Mouse (Mus musculus) stomach, embryonic 16.5 days (tissue): ENCODE measurements around the gene Krt79. TPM values are rescaled to one million over a fixed set of nuclear protein-coding genes. Genes with fewer than 3 reads are reported as not detected.

Experiments
- ATAC-seq: fragments of 200-750 bp; cut with Nextera tagmentation; 2 replicates; pipeline ENCODE4 v1.8.0; 2017; ENCODE audit warnings: moderate number of reproducible peaks, moderate TSS enrichment; ENCODE audit not compliant: insufficient read depth, low FRiP score
- H3K27ac ChIP-seq: fragments of 300-500 bp; sonication (generic); 2 replicates; pipeline ENCODE4 v1.5.1; 2014; ENCODE audit warnings: low read length
- H3K27me3 ChIP-seq: fragments of 300-500 bp; sonication (generic); 2 replicates; pipeline ENCODE4 v1.6.1; 2014; ENCODE audit warnings: low read length, control low read depth, mixed read lengths; ENCODE audit not compliant: control insufficient read depth, insufficient read depth
- H3K36me3 ChIP-seq: fragments of 300-500 bp; sonication (generic); 2 replicates; pipeline ENCODE4 v1.6.1; 2014; ENCODE audit warnings: low read length; ENCODE audit not compliant: control insufficient read depth, insufficient read depth
- H3K4me1 ChIP-seq: fragments of 300-500 bp; sonication (generic); 2 replicates; pipeline ENCODE4 v1.6.1; 2014; ENCODE audit warnings: low read length, control low read depth, mixed read lengths; ENCODE audit not compliant: control insufficient read depth, insufficient read depth
- H3K4me2 ChIP-seq: fragments of 300-500 bp; sonication (generic); 2 replicates; pipeline ENCODE4 v1.6.1; 2014; ENCODE audit warnings: low read depth, low read length, mixed read lengths
- H3K4me3 ChIP-seq: fragments of 300-500 bp; sonication (generic); replicated peaks from 2 replicates; pipeline ENCODE4 v1.5.1; 2014; ENCODE audit warnings: mild to moderate bottlenecking, low read length
- H3K9ac ChIP-seq: fragments of 300-500 bp; sonication (generic); 2 replicates; pipeline ENCODE4 v1.6.1; 2014; ENCODE audit warnings: low read length
- H3K9me3 ChIP-seq: fragments of 300-500 bp; sonication (generic); replicated peaks from 2 replicates; pipeline ENCODE4 v1.6.1; 2016; ENCODE audit warnings: low read length, control low read depth; ENCODE audit not compliant: control insufficient read depth
- WGBS: fragments of 180-500 bp; shearing (Covaris S2); extraction: QIAGEN DNeasy Blood & Tissue Kit; methylation state at CpG from one replicate; pipeline ENCODE4 v1.1.7; 2014; 5-methylcytosine and 5-hydroxymethylcytosine counted together
- polyA plus RNA-seq: library from polyadenylated mRNA; unstranded; fragments of >200 nt; fragmentation: Nextera tagmentation; extraction: Ambion mirVana; gene quantifications from 2 replicates; pipeline ENCODE4 v1.2.1, GENCODE M21; 2015

Gene Krt79
- polyA plus RNA-seq, 1 experiment from 2014 or later, result 2.0 TPM

GRCm38 (mm10) chr15:101925041-101925440, 15.1 kb downstream of the Krt79 start:
- no peaks in the 10 kb centered on the region for H3K27me3 ChIP-seq
- H3K4me1 ChIP-seq, result peaks cover 16% of the 10 kb centered on the region; the same call in 1 of the 2 replicates
- no peak for ATAC-seq
- no peak overlapping the region for H3K27ac ChIP-seq
- H3K9me3 ChIP-seq, result no peaks in the 10 kb centered on the region
- WGBS, result 69% methylated on average over 1 of the region's 1 CpGs
- H3K9ac ChIP-seq, result no peak overlapping the region
- H3K36me3 ChIP-seq, result no peaks in the 10 kb centered on the region
- H3K4me3 ChIP-seq, result no peak overlapping the region
- H3K4me2 ChIP-seq, result no peak overlapping the region

- ATAC-seq, result no peak
- WGBS, result 64% methylated on average over 11 of the region's 11 CpGs
- H3K4me3 ChIP-seq, result peak within 1 kb of the TSS; percentile 7
Measured at GRCm38 (mm10) chr15:101924635-101925034, 15.5 kb downstream of the Krt79 start, which contains the start of gene Krt4. TSS of gene Krt4 (minus strand) at chr15:101924735.

GRCm38 (mm10) chr15:101922296-101922695, 17.8 kb downstream of the Krt79 start:
- Histone ChIP-seq H3K36me3 (no peaks in the 10 kb centered on the region), H3K4me2 (no peak overlapping the region), H3K9me3 (no peaks in the 10 kb centered on the region), H3K27ac (no peak overlapping the region), H3K4me1 (peaks cover 7% of the 10 kb centered on the region; the same call in 1 of the 2 replicates), H3K4me3 (no peak overlapping the region), H3K9ac (no peak overlapping the region), H3K27me3 (no peaks in the 10 kb centered on the region)
- 82% methylated on average over 2 of the region's 2 CpGs for WGBS
- no peak for ATAC-seq

More at GRCm38 (mm10) chr15:101924635-101925034, 15.5 kb downstream of the Krt79 start, which contains the start of gene Krt4:
- Histone ChIP-seq H3K36me3 (no peaks in the 10 kb centered on the region), H3K4me1 (peaks cover 14% of the 10 kb centered on the region; the same call in 1 of the 2 replicates), H3K27ac (peak within 1 kb of the TSS; percentile 53), H3K9me3 (no peaks in the 10 kb centered on the region), H3K9ac (no peak within 1 kb of the TSS), H3K4me2 (no peak within 1 kb of the TSS), H3K27me3 (no peaks in the 10 kb centered on the region)

GRCm38 (mm10) chr15:101916072-101916471, 24.1 kb downstream of the Krt79 start:
- Histone ChIP-seq H3K27me3 (no peaks in the 10 kb centered on the region), H3K9ac (no peak overlapping the region), H3K27ac (no peak overlapping the region), H3K4me3 (no peak overlapping the region), H3K4me2 (no peak overlapping the region), H3K36me3 (no peaks in the 10 kb centered on the region), H3K4me1 (no peaks in the 10 kb centered on the region), H3K9me3 (no peaks in the 10 kb centered on the region)
- WGBS, result 59% methylated on average over 2 of the region's 2 CpGs
- no peak for ATAC-seq

GRCm38 (mm10) chr15:101904849-101905248, 35.3 kb downstream of the Krt79 start:
- H3K9me3 ChIP-seq, result no peaks in the 10 kb centered on the region
- H3K36me3 ChIP-seq, result no peaks in the 10 kb centered on the region
- ATAC-seq, result no peak
- H3K9ac ChIP-seq, result no peak overlapping the region
- no peaks in the 10 kb centered on the region for H3K4me1 ChIP-seq
- no peaks in the 10 kb centered on the region for H3K27me3 ChIP-seq
- 77% methylated on average over 5 of the region's 5 CpGs for WGBS
- H3K4me2 ChIP-seq, result no peak overlapping the region
- no peak overlapping the region for H3K27ac ChIP-seq
- H3K4me3 ChIP-seq, result no peak overlapping the region

- H3K4me2 ChIP-seq, result no peak overlapping the region
Measured at GRCm38 (mm10) chr15:101902171-101903149, 37.7 kb downstream of the Krt79 start.

GRCm38 (mm10) chr15:101895216-101895615, 44.9 kb downstream of the Krt79 start:
- no peak overlapping the region for H3K4me2 ChIP-seq
- no peaks in the 10 kb centered on the region for H3K4me1 ChIP-seq
- H3K9ac ChIP-seq, result no peak overlapping the region
- H3K27ac ChIP-seq, result no peak overlapping the region
- no peaks in the 10 kb centered on the region for H3K9me3 ChIP-seq
- 94% methylated on average over 4 of the region's 4 CpGs for WGBS
- no peak overlapping the region for H3K4me3 ChIP-seq
- ATAC-seq, result no peak
- no peaks in the 10 kb centered on the region for H3K27me3 ChIP-seq
- H3K36me3 ChIP-seq, result no peaks in the 10 kb centered on the region

More at GRCm38 (mm10) chr15:101902171-101903149, 37.7 kb downstream of the Krt79 start:
- Histone ChIP-seq H3K27ac (no peak overlapping the region), H3K9me3 (no peaks in the 10 kb centered on the region), H3K4me3 (no peak overlapping the region), H3K9ac (no peak overlapping the region), H3K4me1 (no peaks in the 10 kb centered on the region), H3K36me3 (no peaks in the 10 kb centered on the region), H3K27me3 (no peaks in the 10 kb centered on the region)
- ATAC-seq, result no peak
- 44% methylated on average over 12 of the region's 12 CpGs for WGBS

GRCm38 (mm10) chr15:101892820-101893219, 47.3 kb downstream of the Krt79 start, which contains the start of gene Krt76:
TSS of gene Krt76 (minus strand) at chr15:101892920.
- Histone ChIP-seq H3K4me1 (no peaks in the 10 kb centered on the region), H3K9ac (no peak within 1 kb of the TSS), H3K4me3 (no peak within 1 kb of the TSS), H3K27me3 (no peaks in the 10 kb centered on the region), H3K27ac (no peak within 1 kb of the TSS), H3K4me2 (no peak within 1 kb of the TSS), H3K36me3 (no peaks in the 10 kb centered on the region), H3K9me3 (no peaks in the 10 kb centered on the region)
- 58% methylated on average over 4 of the region's 4 CpGs for WGBS
- ATAC-seq, result no peak

GRCm38 (mm10) chr15:101879776-101880175, 60.3 kb downstream of the Krt79 start:
- ATAC-seq, result no peak
- Histone ChIP-seq H3K4me2 (no peak overlapping the region), H3K36me3 (no peaks in the 10 kb centered on the region), H3K27me3 (no peaks in the 10 kb centered on the region), H3K4me3 (no peak overlapping the region), H3K9me3 (no peaks in the 10 kb centered on the region), H3K4me1 (no peaks in the 10 kb centered on the region), H3K27ac (no peak overlapping the region), H3K9ac (no peak overlapping the region)
- WGBS, result 27% methylated on average over 11 of the region's 11 CpGs
